Mouse (Mus musculus) kidney, embryonic 15.5 days (tissue): ENCODE measurements at regions not wholly inside any gene's neighbourhood (a gene's known extent, or its start where the extent isn't known, plus 50 kb on each side); places are given as distances from the start of the nearest gene placed in this dataset.
A peak's percentile ranks its signal among the peaks of the same experiment; 100 is the strongest.

Experiments
- ATAC-seq: fragments of 200-750 bp; cut with Nextera tagmentation; replicated peaks from 2 replicates; pipeline ENCODE4 v1.8.0; 2017; ENCODE audit warnings: moderate TSS enrichment; ENCODE audit not compliant: low FRiP score
- H3K27ac ChIP-seq: fragments of 300-500 bp; sonication (generic); 2 replicates; pipeline ENCODE4 v1.5.1; 2015; ENCODE audit warnings: mild to moderate bottlenecking, inconsistent platforms
- H3K27me3 ChIP-seq: fragments of 300-500 bp; sonication (generic); 2 replicates; pipeline ENCODE4 v1.6.1; 2015; ENCODE audit warnings: inconsistent platforms
- H3K36me3 ChIP-seq: fragments of 300-500 bp; sonication (generic); 2 replicates; pipeline ENCODE4 v1.6.1; 2015; ENCODE audit warnings: inconsistent platforms
- H3K4me1 ChIP-seq: fragments of 300-500 bp; sonication (generic); 2 replicates; pipeline ENCODE4 v1.6.1; 2015; ENCODE audit warnings: inconsistent platforms
- H3K4me2 ChIP-seq: fragments of 300-500 bp; sonication (generic); 2 replicates; pipeline ENCODE4 v1.6.1; 2015; ENCODE audit warnings: moderate library complexity, mild to moderate bottlenecking, inconsistent platforms
- H3K4me3 ChIP-seq: fragments of 300-500 bp; sonication (generic); replicated peaks from 2 replicates; pipeline ENCODE4 v1.5.1; 2015; ENCODE audit warnings: mild to moderate bottlenecking, inconsistent platforms
- H3K9ac ChIP-seq: fragments of 300-500 bp; sonication (generic); 2 replicates; pipeline ENCODE4 v1.6.1; 2015; ENCODE audit warnings: mild to moderate bottlenecking, inconsistent platforms
- H3K9me3 ChIP-seq: fragments of 300-500 bp; sonication (generic); replicated peaks from 2 replicates; pipeline ENCODE4 v1.6.1; 2016; ENCODE audit warnings: inconsistent platforms
- WGBS: fragments of 180-500 bp; shearing (Covaris S2); methylation state at CpG from one replicate; pipeline ENCODE4 v1.1.7; 2015; ENCODE audit warnings: mixed read lengths; 5-methylcytosine and 5-hydroxymethylcytosine counted together

GRCm38 (mm10) chr9:61549692-61550241 lies 177.6 kb downstream of the Tle3 start:
- H3K36me3 ChIP-seq: no peaks in the 10 kb centered on the region
- H3K27ac ChIP-seq: no peak overlapping the region
- ATAC-seq: no peak
- peaks cover 8% of the 10 kb centered on the region; the same call in 1 of the 2 replicates for H3K27me3 ChIP-seq
- 53% methylated on average over 5 of the region's 5 CpGs for WGBS
- H3K4me2 ChIP-seq: no peak overlapping the region
- 0 out of 2 replicates have a peak, but pooled peaks cover 3% of the 10 kb centered on the region for H3K4me1 ChIP-seq
- no peak overlapping the region for H3K4me3 ChIP-seq
- no peaks in the 10 kb centered on the region; the same call in 1 of the 2 replicates for H3K9me3 ChIP-seq
- H3K9ac ChIP-seq: no peak overlapping the region

- no peaks in the 10 kb centered on the region for H3K9me3 ChIP-seq
- no peaks in the 10 kb centered on the region for H3K36me3 ChIP-seq
- peaks cover 4% of the 10 kb centered on the region; the same call in 1 of the 2 replicates for H3K4me1 ChIP-seq
- no peak for ATAC-seq
- H3K4me3 ChIP-seq: no peak overlapping the region
- no peaks in the 10 kb centered on the region for H3K27me3 ChIP-seq
- no peak overlapping the region for H3K9ac ChIP-seq
- H3K4me2 ChIP-seq: peak overlapping the region; percentile 41
- no peak overlapping the region for H3K27ac ChIP-seq
- 17% methylated on average over 17 of the region's 22 CpGs for WGBS
Measured at GRCm38 (mm10) chr9:61537316-61538189, 165.4 kb downstream of the Tle3 start.

DNA sequence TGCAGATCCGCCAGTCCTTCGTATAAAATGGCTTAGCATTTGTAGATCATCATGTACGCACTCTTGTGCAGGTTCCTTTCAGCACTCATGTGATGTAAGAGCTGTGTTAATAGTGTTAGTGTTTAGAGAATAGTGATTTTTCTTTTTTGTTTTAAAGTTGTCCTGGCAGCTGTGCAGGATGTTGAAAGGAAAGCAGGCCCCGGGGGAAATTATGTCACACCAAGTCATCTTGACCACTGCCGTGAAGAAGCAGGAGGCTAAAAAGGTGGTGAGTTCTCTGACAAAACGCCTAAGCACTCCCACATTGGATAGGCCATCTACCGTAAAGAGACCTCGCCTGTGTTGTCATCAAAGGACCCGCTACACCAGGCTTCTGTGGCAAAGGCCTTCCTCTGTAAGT lies 161.1 kb downstream of the Tle3 start:
- Histone ChIP-seq H3K4me2 (no peak overlapping the region), H3K4me3 (no peak overlapping the region), H3K27ac (no peak overlapping the region), H3K9ac (no peak overlapping the region), H3K27me3 (0 out of 2 replicates have a peak, but pooled peaks cover 6% of the 10 kb centered on the region), H3K4me1 (peaks cover 17% of the 10 kb centered on the region), H3K9me3 (no peaks in the 10 kb centered on the region), H3K36me3 (no peaks in the 10 kb centered on the region)
- no peak for ATAC-seq
- WGBS: 74% methylated on average over 9 of the region's 9 CpGs

GRCm38 (mm10) chr9:61530263-61531045 lies 158.3 kb downstream of the Tle3 start:
- Histone ChIP-seq H3K27me3 (0 out of 2 replicates have a peak, but pooled peaks cover 6% of the 10 kb centered on the region), H3K4me1 (peaks cover 16% of the 10 kb centered on the region), H3K9me3 (no peaks in the 10 kb centered on the region), H3K4me3 (no peak overlapping the region), H3K36me3 (no peaks in the 10 kb centered on the region), H3K9ac (no peak overlapping the region), H3K4me2 (no peak overlapping the region), H3K27ac (peak overlapping the region; percentile 54)
- ATAC-seq: no peak; the same call in 1 of the 2 replicates
- WGBS: 49% methylated on average over 4 of the region's 4 CpGs

GRCm38 (mm10) chr9:61528286-61528865 lies 156.2 kb downstream of the Tle3 start:
- Histone ChIP-seq H3K27me3 (0 out of 2 replicates have a peak, but pooled peaks cover 6% of the 10 kb centered on the region), H3K9me3 (no peaks in the 10 kb centered on the region), H3K4me1 (peaks cover 16% of the 10 kb centered on the region), H3K9ac (no peak overlapping the region), H3K4me2 (no peak overlapping the region), H3K36me3 (no peaks in the 10 kb centered on the region), H3K27ac (no peak overlapping the region), H3K4me3 (no peak overlapping the region)
- 61% methylated on average over 12 of the region's 12 CpGs for WGBS
- ATAC-seq: no peak

GRCm38 (mm10) chr9:61527491-61528056 lies 155.4 kb downstream of the Tle3 start:
- H3K4me3 ChIP-seq: no peak overlapping the region
- ATAC-seq: no peak
- no peak overlapping the region for H3K4me2 ChIP-seq
- peaks cover 6% of the 10 kb centered on the region; the same call in 1 of the 2 replicates for H3K9me3 ChIP-seq
- H3K27me3 ChIP-seq: 0 out of 2 replicates have a peak, but pooled peaks cover 6% of the 10 kb centered on the region
- H3K36me3 ChIP-seq: no peaks in the 10 kb centered on the region
- H3K4me1 ChIP-seq: peaks cover 16% of the 10 kb centered on the region
- 74% methylated on average over 5 of the region's 5 CpGs for WGBS
- H3K9ac ChIP-seq: no peak overlapping the region
- H3K27ac ChIP-seq: no peak overlapping the region

DNA sequence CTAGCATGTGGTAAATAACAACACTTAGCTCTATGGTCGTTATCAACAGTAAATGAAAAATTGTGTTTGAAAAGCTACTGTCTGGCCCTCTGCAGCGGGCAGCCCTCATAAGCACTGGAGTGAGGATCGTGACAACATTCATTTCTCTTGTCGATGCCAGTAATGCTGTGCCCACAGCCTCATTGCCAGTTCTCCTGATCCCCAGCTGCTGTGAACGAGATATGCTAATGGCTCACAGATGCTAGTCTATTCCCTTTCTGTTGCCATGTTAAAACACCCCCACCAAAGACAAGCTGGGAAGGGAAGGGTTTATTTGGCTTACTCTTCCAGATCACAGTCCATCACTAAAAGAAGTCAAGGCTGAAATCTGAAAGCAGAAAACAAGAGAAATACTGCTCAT lies 148.0 kb downstream of the Tle3 start:
- Histone ChIP-seq H3K36me3 (no peaks in the 10 kb centered on the region), H3K27me3 (peaks cover 7% of the 10 kb centered on the region; the same call in 1 of the 2 replicates), H3K4me3 (no peak overlapping the region), H3K4me2 (no peak overlapping the region), H3K4me1 (no peaks in the 10 kb centered on the region), H3K9me3 (peaks cover 6% of the 10 kb centered on the region; the same call in 1 of the 2 replicates), H3K27ac (no peak overlapping the region), H3K9ac (no peak overlapping the region)
- WGBS: 88% methylated on average over 5 of the region's 5 CpGs
- ATAC-seq: no peak

DNA sequence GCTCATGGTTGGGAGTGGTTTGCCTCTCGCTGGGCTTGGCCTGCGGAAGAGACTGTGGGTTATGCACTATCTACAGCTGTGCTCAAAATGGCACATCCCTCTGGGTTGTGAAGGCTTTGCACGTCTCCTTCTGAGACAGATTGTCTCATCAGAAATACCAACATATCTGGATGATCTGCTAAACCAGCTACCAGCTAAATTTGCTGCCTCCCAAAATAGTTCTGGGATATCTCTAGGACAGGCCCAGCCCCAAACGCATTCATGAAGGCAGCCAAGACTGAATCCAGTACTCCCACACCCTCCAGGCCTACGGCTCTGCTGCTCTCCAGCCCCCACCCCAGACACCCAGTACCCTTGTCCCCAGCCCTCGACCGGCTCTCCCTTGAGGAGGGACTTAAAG lies 145.7 kb downstream of the Tle3 start:
- Histone ChIP-seq H3K27me3 (peaks cover 7% of the 10 kb centered on the region; the same call in 1 of the 2 replicates), H3K9me3 (peaks cover 3% of the 10 kb centered on the region; the same call in 1 of the 2 replicates), H3K36me3 (no peaks in the 10 kb centered on the region), H3K9ac (no peak overlapping the region), H3K4me2 (no peak overlapping the region), H3K4me1 (no peaks in the 10 kb centered on the region), H3K4me3 (no peak overlapping the region), H3K27ac (no peak overlapping the region)
- 86% methylated on average over 7 of the region's 7 CpGs for WGBS
- no peak for ATAC-seq

- Histone ChIP-seq H3K4me1 (peaks cover 23% of the 10 kb centered on the region), H3K9ac (no peak overlapping the region), H3K27me3 (peaks cover 48% of the 10 kb centered on the region), H3K4me3 (no peak overlapping the region), H3K27ac (no peak overlapping the region), H3K9me3 (no peaks in the 10 kb centered on the region), H3K36me3 (no peaks in the 10 kb centered on the region), H3K4me2 (no peak overlapping the region)
- peak; percentile 74 for ATAC-seq
Measured at GRCm38 (mm10) chr9:61511436-61511835, 139.3 kb downstream of the Tle3 start.

GRCm38 (mm10) chr9:61510217-61510893 lies 138.2 kb downstream of the Tle3 start:
- Histone ChIP-seq H3K4me1 (peaks cover 23% of the 10 kb centered on the region), H3K36me3 (no peaks in the 10 kb centered on the region), H3K4me2 (peak overlapping the region; percentile 35; the same call in 1 of the 2 replicates), H3K27me3 (peaks cover 43% of the 10 kb centered on the region), H3K9me3 (no peaks in the 10 kb centered on the region), H3K4me3 (0 out of 2 replicates have a peak overlapping the region, but pooled peaks have one; percentile 1), H3K9ac (no peak overlapping the region), H3K27ac (no peak overlapping the region)
- no peak for ATAC-seq
- WGBS: 13% methylated on average over 14 of the region's 14 CpGs
